Mouse (Mus musculus): ENCODE measurements around the gene Lrrc28.

DNA sequence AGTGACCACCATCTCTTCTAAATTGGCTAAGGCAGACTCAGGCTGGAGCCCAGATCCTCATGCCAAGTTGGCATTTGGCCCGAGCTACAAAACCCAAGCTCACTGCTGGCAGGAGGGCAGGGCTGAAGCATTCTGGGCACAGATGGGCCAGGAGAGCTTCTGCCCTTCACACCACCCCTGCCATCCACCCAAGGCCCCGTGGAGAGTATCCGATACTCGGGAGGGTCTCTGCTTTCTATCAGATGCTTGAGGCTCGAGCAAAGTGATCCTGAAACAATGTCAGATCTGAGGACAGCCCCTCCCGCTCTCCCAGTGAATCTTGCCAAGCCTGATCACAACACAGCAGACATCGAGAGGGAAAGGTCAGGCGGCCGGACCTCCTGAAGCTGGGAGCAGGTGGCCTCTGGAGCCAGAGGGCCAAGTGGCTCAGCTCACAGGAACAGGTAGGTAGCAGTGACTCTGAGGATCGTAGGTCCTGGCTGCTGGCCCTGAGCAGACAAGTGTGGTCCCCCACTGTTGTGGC is 157.1 kb downstream of the Lrrc28 start:
- no peak for TF ChIP-seq POLR2A (IDR thresholded peaks at IDR 0.05; ENCODE audit: borderline replicate concordance, insufficient read depth, low read length)
- TF ChIP-seq CTCF (IDR thresholded peaks at IDR 0.05; ENCODE audit: borderline replicate concordance, insufficient read depth, low read depth, low read length): no peak
